Mouse (Mus musculus): Measurements from ENCODE around the gene Fads6.

Fads6 gene

GRCm38 (mm10) chr11:115300745-115301144 is 3.3 kb upstream of the Fads6 start:
- DNase-seq (ENCODE audit: low spot score) = no peak

GRCm38 (mm10) chr11:115298160-115298559 is 697 bp upstream of the Fads6 start:
- DNase-seq (ENCODE audit: low spot score) = no peak

GRCm38 (mm10) chr11:115296471-115297210 is 822 bp downstream of the Fads6 start:
- DNase-seq (ENCODE audit: low spot score) = no peak

GRCm38 (mm10) chr11:115295939-115296338 is 1.5 kb downstream of the Fads6 start:
- DNase-seq (ENCODE audit: low spot score) = no peak

- DNase-seq (ENCODE audit: low spot score) = no peak
Measured at GRCm38 (mm10) chr11:115292631-115293375, 4.7 kb downstream of the Fads6 start.

GRCm38 (mm10) chr11:115291503-115291902 is 6.0 kb downstream of the Fads6 start:
- DNase-seq (ENCODE audit: low spot score) = no peak

GRCm38 (mm10) chr11:115290919-115291318 is 6.5 kb downstream of the Fads6 start:
- DNase-seq (ENCODE audit: low spot score) = no peak

- no peak for DNase-seq (ENCODE audit: low spot score)
Measured at GRCm38 (mm10) chr11:115290314-115290713, 7.1 kb downstream of the Fads6 start.

- DNase-seq (ENCODE audit: low spot score) = no peak
Measured at GRCm38 (mm10) chr11:115289885-115290284, 7.6 kb downstream of the Fads6 start.

GRCm38 (mm10) chr11:115288305-115288704 is 9.2 kb downstream of the Fads6 start:
- DNase-seq (ENCODE audit: low spot score) = no peak

- no peak for DNase-seq (ENCODE audit: low spot score)
Measured at GRCm38 (mm10) chr11:115287386-115287785, 10.1 kb downstream of the Fads6 start.

GRCm38 (mm10) chr11:115286201-115286993 is 11.1 kb downstream of the Fads6 start:
- DNase-seq (ENCODE audit: low spot score) = no peak

GRCm38 (mm10) chr11:115285282-115285681 is 12.2 kb downstream of the Fads6 start:
- no peak for DNase-seq (ENCODE audit: low spot score)

GRCm38 (mm10) chr11:115283891-115284620 is 13.4 kb downstream of the Fads6 start:
- no peak for DNase-seq (ENCODE audit: low spot score)

GRCm38 (mm10) chr11:115283486-115283765 is 14.0 kb downstream of the Fads6 start:
- DNase-seq (ENCODE audit: low spot score) = no peak

GRCm38 (mm10) chr11:115282723-115283485 is 14.6 kb downstream of the Fads6 start:
- DNase-seq (ENCODE audit: low spot score) = no peak

GRCm38 (mm10) chr11:115282295-115282694 is 15.2 kb downstream of the Fads6 start:
- DNase-seq (ENCODE audit: low spot score) = no peak

- DNase-seq (ENCODE audit: low spot score) = no peak
Measured at GRCm38 (mm10) chr11:115279726-115280125, 17.7 kb downstream of the Fads6 start.

GRCm38 (mm10) chr11:115278176-115278575 is 19.3 kb downstream of the Fads6 start:
- no peak for DNase-seq (ENCODE audit: low spot score)

- no peak for DNase-seq (ENCODE audit: low spot score)
Measured at GRCm38 (mm10) chr11:115277604-115277975, 19.9 kb downstream of the Fads6 start.

Data from spleen, adult 12 weeks (tissue).